Mouse (Mus musculus): ENCODE data around the gene Gm43720.
A peak's percentile ranks its signal among the peaks of the same experiment; 100 is the strongest.
"Not testable (repeated sequence)": the region's sequence is repeated elsewhere in the genome, so short reads cannot be mapped to it uniquely, and the experiment has no call there.

The Gm43720 gene

GRCm38 (mm10) chr5:138260834-138261233, 18.9 kb downstream of the Gm43720 start:
- no peak for DNase-seq

- no peak for DNase-seq
Observed at GRCm38 (mm10) chr5:138260051-138260450, 19.7 kb downstream of the Gm43720 start.

GRCm38 (mm10) chr5:138258993-138259392, 20.8 kb downstream of the Gm43720 start:
- DNase-seq = no peak

DNA sequence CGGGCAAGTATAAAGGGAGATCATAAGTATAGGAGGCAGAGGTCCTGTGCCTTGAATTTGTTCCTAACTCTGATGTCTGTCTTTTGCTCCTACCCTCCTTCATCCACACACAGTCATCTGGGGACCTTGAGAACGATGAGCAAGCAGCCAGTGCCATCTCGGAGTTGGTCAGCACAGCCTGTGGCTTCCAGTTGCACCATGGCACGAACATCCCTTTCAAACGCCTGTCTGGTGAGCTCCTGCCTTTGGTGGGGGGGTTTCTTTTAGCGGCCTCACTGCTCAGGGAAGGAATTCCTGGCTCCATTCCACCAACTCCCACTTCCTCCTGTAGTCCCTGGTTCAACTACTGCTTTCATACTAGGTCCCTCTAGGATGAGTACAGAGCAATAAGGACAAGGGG, 21.2 kb downstream of the Gm43720 start:
- no peak for DNase-seq

DNA sequence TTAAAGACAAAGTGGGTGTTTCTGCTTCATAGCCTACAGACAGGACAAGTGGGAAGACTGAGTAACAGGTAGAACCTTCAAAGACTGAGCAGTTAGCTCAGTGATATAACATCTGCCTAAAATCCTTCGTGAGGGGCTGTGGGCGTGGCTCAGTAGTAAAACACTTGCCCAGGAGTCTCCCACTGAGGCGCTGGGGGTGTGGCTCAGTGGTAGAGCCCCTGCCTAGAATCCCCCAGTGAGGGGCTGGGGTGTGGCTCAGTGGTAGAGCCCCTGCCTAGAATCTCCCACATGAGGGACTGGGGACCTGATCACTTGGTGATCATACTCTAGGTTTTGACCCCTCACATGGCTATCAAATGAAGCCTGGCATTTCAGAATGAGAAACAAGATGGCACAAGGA, 21.7 kb downstream of the Gm43720 start:
- DNase-seq = no peak

DNA sequence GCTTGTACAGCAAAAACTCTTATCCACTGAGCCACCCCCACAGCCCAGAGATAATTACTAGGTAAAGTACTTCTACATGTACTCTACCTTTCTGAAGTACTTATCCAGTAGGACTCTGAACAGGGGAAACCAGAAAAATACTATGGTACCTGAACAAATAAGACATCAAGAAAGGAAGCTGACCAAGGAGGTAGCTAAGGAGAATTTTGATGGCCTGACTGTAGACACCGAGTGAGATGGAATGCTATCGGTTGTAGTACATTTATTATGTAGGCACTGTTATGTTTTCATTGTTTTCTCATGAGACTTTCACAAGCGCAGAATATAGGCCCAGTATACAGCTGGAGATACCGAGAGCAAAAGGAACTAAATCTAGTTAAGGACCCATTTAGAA, 22.2 kb downstream of the Gm43720 start:
- no peak for DNase-seq

GRCm38 (mm10) chr5:138256966-138257584, 22.7 kb downstream of the Gm43720 start:
- DNase-seq = no peak

DNA sequence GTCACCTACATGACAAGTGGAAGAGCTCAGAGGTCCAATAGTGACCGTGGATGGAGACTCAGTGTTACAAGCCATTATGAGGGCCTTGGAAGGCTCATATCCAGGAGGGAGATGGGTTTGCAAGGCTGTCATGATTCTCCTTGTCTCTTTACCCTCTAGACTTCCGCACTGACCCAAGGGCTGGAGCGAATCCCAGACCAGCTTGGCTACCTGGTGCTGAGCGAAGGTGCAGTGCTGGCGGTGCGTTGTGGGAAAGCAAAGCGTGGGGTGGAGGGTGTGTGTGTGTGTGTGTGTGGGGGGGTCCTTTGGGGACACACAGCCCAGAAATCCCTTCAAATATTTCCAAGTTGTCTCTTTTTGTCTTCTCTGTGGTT, 23.7 kb downstream of the Gm43720 start:
- no peak for DNase-seq

DNA sequence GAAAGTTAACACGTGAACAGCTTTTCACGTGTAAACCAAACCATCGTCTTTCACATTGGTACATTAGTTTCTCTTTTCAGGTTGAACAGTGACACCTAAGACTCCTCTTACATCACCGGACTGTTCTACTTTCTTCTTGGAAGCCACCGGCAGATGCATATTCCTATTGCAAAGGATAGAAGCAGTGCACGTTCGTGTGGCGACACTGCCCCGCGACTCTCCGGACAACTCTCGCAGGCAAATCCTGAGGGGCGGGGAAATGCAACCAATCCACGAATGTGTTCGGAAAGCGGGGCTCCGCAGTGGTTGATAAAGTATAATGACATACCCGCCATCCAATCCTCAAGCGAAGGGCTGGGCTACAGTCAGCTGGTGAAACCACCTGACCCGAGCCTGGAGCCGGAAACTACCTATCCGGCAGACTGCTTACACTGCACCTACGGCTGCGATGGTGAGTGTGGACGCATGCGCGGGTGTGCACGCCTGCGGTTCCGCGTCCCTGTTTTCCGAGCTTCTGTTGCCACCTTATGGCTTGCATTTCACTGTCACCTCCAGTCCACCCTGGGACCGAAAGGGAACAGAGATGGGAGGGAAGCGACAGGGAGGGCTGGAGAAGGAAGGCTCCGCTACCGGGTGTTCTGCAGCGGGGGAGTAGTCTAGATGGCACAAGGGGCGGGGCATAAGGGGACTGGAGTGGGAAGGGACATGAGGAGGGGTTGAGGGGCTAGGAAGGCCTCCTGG, 24.2 kb downstream of the Gm43720 start, which contains the start of gene Lamtor4:
Gene Lamtor4, plus strand, starts transcription at position 130 of the 741 bp plus-strand sequence.
- DNase-seq = peak; percentile 85

DNA sequence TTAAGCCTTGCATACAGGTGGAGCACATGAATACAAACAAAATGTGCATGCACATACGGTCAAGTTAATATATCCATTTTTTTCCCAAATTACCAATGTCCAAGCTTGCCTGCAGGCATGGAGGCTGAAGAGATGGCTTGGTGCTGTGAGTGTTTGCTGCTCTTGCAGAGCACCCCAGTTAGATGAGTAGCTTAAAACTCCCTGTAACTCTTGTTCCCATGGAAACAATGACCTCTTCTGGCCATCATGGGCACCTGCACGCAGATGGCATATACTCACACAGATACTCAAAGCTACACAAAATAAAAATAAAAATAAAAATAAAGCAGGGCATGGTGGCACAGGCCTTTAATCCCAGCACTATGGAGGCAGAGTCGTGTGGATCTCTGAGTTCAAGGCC, 26.7 kb downstream of the Gm43720 start:
- no peak for DNase-seq

GRCm38 (mm10) chr5:138251144-138251543, 28.6 kb downstream of the Gm43720 start:
- no peak for DNase-seq

DNA sequence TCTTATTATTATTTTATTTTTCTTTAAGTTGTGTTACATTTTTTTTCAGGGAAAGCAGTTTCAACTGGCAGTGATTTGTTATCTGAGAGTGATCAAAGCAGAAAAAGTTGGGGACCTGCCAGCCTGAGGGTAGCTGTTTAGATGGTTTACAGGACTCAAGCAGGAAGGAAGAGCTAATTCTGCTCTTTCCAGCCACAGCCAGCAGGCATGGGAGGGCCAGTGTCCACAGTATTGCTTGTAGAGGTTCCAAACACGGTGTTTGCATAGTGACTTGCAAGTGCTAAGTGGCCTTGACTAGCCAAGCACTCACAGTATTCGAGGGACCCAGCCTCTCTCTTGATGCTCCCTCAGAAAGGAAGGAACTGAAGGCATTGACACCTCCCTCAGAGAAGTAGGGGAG, 38.2 kb downstream of the Gm43720 start:
- no peak for DNase-seq

GRCm38 (mm10) chr5:138234224-138234623, 45.5 kb downstream of the Gm43720 start:
- DNase-seq = no peak

- DNase-seq = no peak
Observed at GRCm38 (mm10) chr5:138233778-138234177, 46.0 kb downstream of the Gm43720 start.

DNA sequence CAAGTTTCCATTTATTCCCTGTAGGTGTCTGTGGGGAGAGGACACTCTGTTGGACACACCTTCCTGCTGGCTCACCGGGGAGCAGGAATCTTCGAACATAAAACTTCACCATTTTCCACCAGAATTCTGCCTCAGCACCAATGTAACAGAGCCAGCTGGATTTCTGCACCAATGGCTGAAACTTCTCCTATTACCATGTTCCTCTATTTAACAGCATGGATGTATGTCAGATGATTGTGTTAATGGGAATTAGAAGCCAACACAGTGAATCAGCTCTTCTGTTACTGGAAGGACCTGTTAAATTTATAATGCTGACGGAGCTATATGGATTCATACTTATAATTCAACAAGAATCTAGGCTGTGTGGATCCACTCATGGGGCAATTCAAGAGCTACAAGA, 50.2 kb downstream of the Gm43720 start:
- no peak for DNase-seq

- DNase-seq = peak; percentile 28
Observed at GRCm38 (mm10) chr5:138228026-138228425, 51.7 kb downstream of the Gm43720 start.

- DNase-seq = no peak
Observed at GRCm38 (mm10) chr5:138227367-138227766, 52.4 kb downstream of the Gm43720 start.

DNA sequence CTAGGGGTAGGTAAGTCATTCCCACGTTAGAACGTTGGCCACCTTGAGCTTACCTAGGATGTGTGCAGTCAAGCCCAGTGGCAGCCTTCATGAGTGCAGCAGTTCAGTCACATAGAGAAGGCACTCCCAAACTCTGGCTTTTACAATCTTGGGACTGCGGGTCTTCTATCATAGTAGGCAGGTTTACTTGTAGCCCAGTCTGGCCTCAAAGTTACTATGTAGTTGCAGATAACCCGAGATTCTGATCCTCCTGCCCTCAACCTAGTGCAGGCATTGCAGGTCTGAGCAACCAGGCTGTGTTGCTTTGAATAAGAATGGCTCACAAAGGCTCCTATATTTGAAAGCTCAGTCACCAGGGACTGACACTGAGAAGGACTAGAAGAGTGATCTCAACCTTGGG, 53.3 kb downstream of the Gm43720 start:
- DNase-seq = no peak

GRCm38 (mm10) chr5:138225700-138226099, 54.1 kb downstream of the Gm43720 start, which contains the start of gene Nxpe5:
Gene Nxpe5 (plus strand): TSS chr5:138225898.
- DNase-seq = no peak

DNA sequence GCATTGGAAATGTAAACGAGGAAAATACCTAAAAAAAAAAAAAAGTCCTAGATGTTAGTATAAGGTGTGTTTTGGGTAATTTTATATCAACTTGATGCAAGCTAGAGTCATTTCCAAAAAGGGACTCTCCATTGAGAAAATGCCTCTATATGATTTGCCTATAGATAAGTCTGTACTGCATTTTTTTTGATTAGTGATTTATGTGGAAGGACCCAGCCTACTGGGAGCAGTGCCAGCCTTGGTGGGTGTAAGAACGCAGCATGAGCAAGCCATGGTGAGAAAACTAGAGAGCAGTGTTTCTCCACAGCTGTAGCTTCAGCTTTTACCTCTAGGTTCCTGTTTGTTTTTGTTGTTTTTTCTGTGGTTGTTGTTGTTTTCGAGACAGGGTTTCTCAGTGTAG, 56.5 kb downstream of the Gm43720 start:
- peak; percentile 7 for DNase-seq

- DNase-seq = peak; percentile 93
Observed at GRCm38 (mm10) chr5:138222111-138222510, 57.6 kb downstream of the Gm43720 start.

GRCm38 (mm10) chr5:138219864-138220263, 59.9 kb downstream of the Gm43720 start:
- DNase-seq = no peak

GRCm38 (mm10) chr5:138216632-138217031, 63.1 kb downstream of the Gm43720 start:
- not testable (repeated sequence) for DNase-seq
